In genomic region chr8:69849899-69850298, GRCm38 (mm10) we compare ENCODE assay signal across 14 mouse cellular contexts. TPM values are rescaled to one million over a fixed set of nuclear protein-coding genes. Genes with fewer than 3 reads are reported as not detected.
DNase-seq lines count a peak whose midpoint lies in the region; ATAC-seq lines count a peak whose summit lies in the region.
"Had no signal": no experiment of that assay in that cellular context is flagged by ENCODE, and none has a peak within 500 bp of the region (broad histone marks: within the 10 kb centered on the region; RNA-seq: fewer than 3 reads in every experiment).

No protein-coding gene starts in this region.

- no peak for ATAC-seq in liver, embryonic 12.5 days
- ATAC-seq in megakaryocyte progenitor cell, adult 5-6 weeks (replicated peaks; ENCODE audit: poor library complexity) = peak; percentile 93

- no peak overlapping the region for H3K27ac ChIP-seq in liver, embryonic 12.5 days
- H3K27ac ChIP-seq: limb, embryonic 12.5 days had no signal

- no peaks in the 10 kb centered on the region for H3K27me3 ChIP-seq in liver, embryonic 12.5 days (replicated peaks)
- H3K27me3 ChIP-seq: limb, embryonic 12.5 days had no signal

- peaks cover 31% of the 10 kb centered on the region for H3K4me1 ChIP-seq in liver, embryonic 12.5 days
- H3K4me1 ChIP-seq: limb, embryonic 12.5 days had no signal

- DNase-seq in adrenal gland, postnatal 14 days = peak; percentile 27
- DNase-seq in adrenal gland, adult 2 months = no peak
- DNase-seq in liver = peak; percentile 64
- DNase-seq in ZHBTc4 (ENCODE audit: low read depth, low spot score) = peak; percentile 85
- DNase-seq in adrenal gland, postnatal 10 days = no peak
- no peak for DNase-seq in heart, adult 18-20 months
- DNase-seq: B cell, adult 2 months; heart, postnatal 10 days; kidney, postnatal 14 days; midbrain, embryonic 14.5 days; spleen, adult 18-20 months had no signal

- H3K9me3 ChIP-seq in liver, embryonic 12.5 days (replicated peaks) = no peaks in the 10 kb centered on the region

- H3K36me3 ChIP-seq in liver, embryonic 12.5 days = no peaks in the 10 kb centered on the region
- H3K36me3 ChIP-seq: limb, embryonic 12.5 days had no signal

- no peak overlapping the region for H3K4me3 ChIP-seq in liver, embryonic 12.5 days
- H3K4me3 ChIP-seq: limb, embryonic 12.5 days had no signal

- 50% methylated on average over 3 of the region's 3 CpGs for whole genome bisulfite sequencing in liver, embryonic 12.5 days (ENCODE audit: insufficient replicate concordance)

- no peak overlapping the region for H3K4me2 ChIP-seq in liver, embryonic 12.5 days
- H3K4me2 ChIP-seq: limb, embryonic 12.5 days had no signal

- H3K9ac ChIP-seq in liver, embryonic 12.5 days = no peak overlapping the region
- H3K9ac ChIP-seq: limb, embryonic 12.5 days had no signal

RNA-seq across cellular contexts. Expression of gene Pbx4, which starts 17.6 kb away (rescaled TPM):
- total RNA-seq in adrenal gland, postnatal 14 days (2021) = 1.3 and 1.8 TPM in 2 replicates
- under 1 TPM; 0.38 to 0.69 TPM for total RNA-seq in adrenal gland, adult 2 months (2021)
- 5.5 and 5.8 TPM in 2 replicates for polyA plus RNA-seq in adrenal gland, adult 2 months (2012; rRNA removed)
- polyA plus RNA-seq in liver, embryonic 12.5 days (2016; fragmentation: Nextera tagmentation; extraction: Ambion mirVana) = 3.1 and 3.2 TPM in 2 replicates
- total RNA-seq in megakaryocyte progenitor cell, adult 5-6 weeks (2015) = 6.8 and 10.2 TPM in 2 replicates
- 13.3 and 15.0 TPM in 2 replicates for total RNA-seq in megakaryocyte progenitor cell, adult 5-6 weeks (2017)
- 1 to 10 TPM; 1.2 to 1.7 TPM for total RNA-seq in adrenal gland, postnatal 10 days (2021)
- total RNA-seq in heart, adult 18-20 months (2021) = not detected

RNA-seq across cellular contexts. Expression of gene Lpar2, which starts 27.7 kb away (rescaled TPM):
- total RNA-seq in adrenal gland, postnatal 14 days (2021) = 1.1 and 1.3 TPM in 2 replicates
- 1 to 10 TPM; 1.2 to 2.9 TPM for total RNA-seq in adrenal gland, adult 2 months (2021)
- polyA plus RNA-seq in adrenal gland, adult 2 months (2012; rRNA removed) = 2.0 and 2.5 TPM in 2 replicates
- polyA plus RNA-seq in liver, embryonic 12.5 days (2016; fragmentation: Nextera tagmentation; extraction: Ambion mirVana) = 0.12 and 0.20 TPM in 2 replicates
- 6.8 and 8.5 TPM in 2 replicates for total RNA-seq in megakaryocyte progenitor cell, adult 5-6 weeks (2015)
- total RNA-seq in megakaryocyte progenitor cell, adult 5-6 weeks (2017) = 1.3 and 1.6 TPM in 2 replicates
- total RNA-seq in adrenal gland, postnatal 10 days (2021) = 1 to 10 TPM in 1 of 2 experiments, under 1 TPM in 1; 0.96 to 1.1 TPM
- under 1 TPM; 0.12 to 0.33 TPM for total RNA-seq in heart, adult 18-20 months (2021)

RNA-seq across cellular contexts. Expression of gene Cilp2, which starts 37.6 kb away (rescaled TPM):
- total RNA-seq in adrenal gland, postnatal 14 days (2021) = 0.07 and 0.15 TPM in 2 replicates
- under 1 TPM; 0.07 to 0.09 TPM for total RNA-seq in adrenal gland, adult 2 months (2021)
- polyA plus RNA-seq in adrenal gland, adult 2 months (2012; rRNA removed) = 0.39 and 1.1 TPM in 2 replicates
- 0.14 and 0.33 TPM in 2 replicates for polyA plus RNA-seq in liver, embryonic 12.5 days (2016; fragmentation: Nextera tagmentation; extraction: Ambion mirVana)
- not detected in 2 replicates for total RNA-seq in megakaryocyte progenitor cell, adult 5-6 weeks (2015)
- total RNA-seq in megakaryocyte progenitor cell, adult 5-6 weeks (2017) = not detected in 2 replicates
- 1 to 10 TPM in 1 of 2 experiments, under 1 TPM in 1; 0.64 to 1.5 TPM for total RNA-seq in adrenal gland, postnatal 10 days (2021)
- total RNA-seq in heart, adult 18-20 months (2021) = 1 to 10 TPM; 1.2 to 1.4 TPM

RNA-seq across cellular contexts. Expression of gene Gmip, which starts 41.4 kb away (rescaled TPM):
- total RNA-seq in adrenal gland, postnatal 14 days (2021) = 9.1 and 19.4 TPM in 2 replicates
- 10 to 100 TPM; 13.5 to 13.6 TPM for total RNA-seq in adrenal gland, adult 2 months (2021)
- polyA plus RNA-seq in adrenal gland, adult 2 months (2012; rRNA removed) = 30.3 and 36.6 TPM in 2 replicates
- polyA plus RNA-seq in liver, embryonic 12.5 days (2016; fragmentation: Nextera tagmentation; extraction: Ambion mirVana) = 5.4 and 6.6 TPM in 2 replicates
- total RNA-seq in megakaryocyte progenitor cell, adult 5-6 weeks (2015) = 17.5 and 27.6 TPM in 2 replicates
- 34.3 and 39.6 TPM in 2 replicates for total RNA-seq in megakaryocyte progenitor cell, adult 5-6 weeks (2017)
- total RNA-seq in adrenal gland, postnatal 10 days (2021) = 10 to 100 TPM; 12.2 to 16.9 TPM
- 1 to 10 TPM; 4.2 to 7.4 TPM for total RNA-seq in heart, adult 18-20 months (2021)

RNA-seq across cellular contexts. Expression of gene Tssk6, which starts 52.1 kb away (rescaled TPM):
- 0.83 and 0.85 TPM in 2 replicates for total RNA-seq in adrenal gland, postnatal 14 days (2021)
- total RNA-seq in adrenal gland, adult 2 months (2021) = under 1 TPM; 0.35 to 0.66 TPM
- 1.3 and 2.0 TPM in 2 replicates for polyA plus RNA-seq in adrenal gland, adult 2 months (2012; rRNA removed)
- polyA plus RNA-seq in liver, embryonic 12.5 days (2016; fragmentation: Nextera tagmentation; extraction: Ambion mirVana) = 3.8 and 4.5 TPM in 2 replicates
- 0.49 and 0.52 TPM in 2 replicates for total RNA-seq in megakaryocyte progenitor cell, adult 5-6 weeks (2015)
- 0.08 and 0.57 TPM in 2 replicates for total RNA-seq in megakaryocyte progenitor cell, adult 5-6 weeks (2017)
- total RNA-seq in adrenal gland, postnatal 10 days (2021) = under 1 TPM; 0.79 to 0.84 TPM
- under 1 TPM in 1 of 2 experiments, not detected in 1; 0.25 TPM for total RNA-seq in heart, adult 18-20 months (2021)

Comparison
In these comparisons a context has a peak if more than half of its experiments do, and no peak if none do; other contexts are left out.
1. DNase-seq: peak in adrenal gland, postnatal 14 days (single experiment), liver (single experiment) and ZHBTc4 (single experiment); none in adrenal gland, adult 2 months (single experiment), adrenal gland, postnatal 10 days (single experiment) and heart, adult 18-20 months (0 of 2).